Mouse (Mus musculus) adrenal gland, adult 2 months (tissue): ENCODE results near the gene Unc13b. TPM values are rescaled to one million over a fixed set of nuclear protein-coding genes. Genes with fewer than 3 reads are reported as not detected.
"Not testable (repeated sequence)": the region's sequence is repeated elsewhere in the genome, so short reads cannot be mapped to it uniquely, and the experiment has no call there.

ENCODE experiments used
- DNase-seq: peaks from one replicate; pipeline ENCODE4 v3.0.0; 2021
- polyA plus RNA-seq: library from polyadenylated mRNA; depleted of rRNA; stranded (reverse); fragments of >200 nt; gene quantifications from 2 replicates; pipeline ENCODE4 v1.2.3, GENCODE M21; 2012
- total RNA-seq, 2 experiments: library from RNA; stranded (reverse); gene quantifications; 2 replicates each; pipeline ENCODE4 v1.2.3; 2021

Unc13b gene
- total and polyA plus RNA-seq, 3 experiments = 8.6 to 11.1 (median 10.6) TPM

GRCm38 (mm10) chr4:43091183-43091582 lies 32.4 kb downstream of the Unc13b start:
- DNase-seq = no peak

DNA sequence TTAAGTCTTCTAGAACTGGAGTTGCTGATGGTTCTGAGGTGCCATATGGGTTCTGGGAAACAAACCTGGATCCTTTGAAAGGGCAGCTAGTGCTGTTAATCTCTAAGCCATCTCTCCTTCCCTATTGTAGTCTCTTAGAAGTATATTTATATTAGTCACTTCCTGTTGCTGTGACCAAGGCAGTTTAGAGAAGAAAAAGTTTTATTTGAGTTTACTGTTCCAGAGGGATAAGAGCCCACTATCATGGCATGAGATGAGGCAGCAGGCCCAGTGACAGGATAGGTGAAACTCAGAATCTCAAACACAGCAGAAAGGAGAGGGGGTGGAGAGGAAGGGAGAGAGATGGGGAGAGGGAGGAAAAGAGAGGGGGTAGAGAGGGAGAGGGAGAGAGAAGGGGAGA lies 54.7 kb downstream of the Unc13b start:
- no peak for DNase-seq

GRCm38 (mm10) chr4:43114512-43114911 lies 55.8 kb downstream of the Unc13b start:
- DNase-seq = no peak

DNA sequence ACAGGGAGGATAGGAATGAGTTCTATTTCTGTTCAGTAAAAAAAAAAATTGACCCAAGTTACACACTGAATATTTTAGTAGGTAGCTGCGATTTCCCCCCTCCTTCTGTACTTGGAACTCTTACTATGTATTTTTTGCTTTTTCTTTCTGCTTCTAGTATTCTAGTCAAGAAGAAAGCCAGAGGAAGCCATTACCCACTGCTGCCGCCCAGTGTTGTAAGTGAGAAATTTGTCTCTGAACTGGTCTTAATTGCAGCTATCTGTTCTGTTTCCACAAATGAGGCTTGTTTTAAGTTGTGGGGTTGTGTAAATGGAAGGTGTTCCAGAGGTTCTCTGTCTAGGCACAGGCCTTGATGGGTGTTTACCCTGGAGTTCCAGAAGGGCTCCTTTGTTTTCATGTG lies 56.2 kb downstream of the Unc13b start:
- DNase-seq = peak; percentile 42

DNA sequence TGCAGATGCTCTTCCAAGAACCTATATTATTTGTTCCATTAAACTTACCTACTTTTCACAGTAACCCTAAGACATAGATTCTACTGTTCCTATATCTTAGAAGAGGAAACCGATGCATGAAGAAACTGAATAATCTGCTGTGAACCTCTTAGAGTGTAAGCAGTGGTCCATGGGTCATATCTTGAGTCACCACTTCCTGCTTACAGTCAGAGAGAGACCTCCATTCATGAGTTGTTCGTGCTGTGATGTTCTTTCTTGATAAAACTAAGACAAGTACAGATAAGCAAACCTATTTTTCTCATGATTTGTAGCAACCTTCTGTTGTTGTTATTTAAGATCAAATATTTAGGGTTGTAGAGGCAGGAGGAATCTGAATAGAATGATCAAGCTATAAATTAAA lies 57.5 kb downstream of the Unc13b start:
- DNase-seq = no peak

DNA sequence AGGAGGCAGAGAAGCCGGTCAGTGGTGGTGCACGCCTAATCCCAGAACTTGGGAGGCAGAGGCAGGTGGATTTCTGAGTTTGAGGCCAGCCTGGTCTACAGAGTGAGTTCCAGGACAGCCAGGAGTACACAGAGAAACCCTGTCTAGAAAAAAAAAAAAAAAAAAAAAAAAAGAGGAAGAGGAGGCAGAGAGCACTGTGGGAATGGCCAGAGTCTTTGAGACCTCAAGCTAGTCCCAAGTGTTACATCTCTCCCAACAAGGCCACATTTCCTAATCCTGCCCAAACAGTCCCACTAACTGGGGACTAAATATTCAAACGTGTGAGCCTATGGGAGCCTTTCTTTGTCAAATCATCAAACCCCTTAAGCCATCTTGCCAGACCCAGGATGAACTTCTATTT lies 71.0 kb downstream of the Unc13b start:
- no peak for DNase-seq

DNA sequence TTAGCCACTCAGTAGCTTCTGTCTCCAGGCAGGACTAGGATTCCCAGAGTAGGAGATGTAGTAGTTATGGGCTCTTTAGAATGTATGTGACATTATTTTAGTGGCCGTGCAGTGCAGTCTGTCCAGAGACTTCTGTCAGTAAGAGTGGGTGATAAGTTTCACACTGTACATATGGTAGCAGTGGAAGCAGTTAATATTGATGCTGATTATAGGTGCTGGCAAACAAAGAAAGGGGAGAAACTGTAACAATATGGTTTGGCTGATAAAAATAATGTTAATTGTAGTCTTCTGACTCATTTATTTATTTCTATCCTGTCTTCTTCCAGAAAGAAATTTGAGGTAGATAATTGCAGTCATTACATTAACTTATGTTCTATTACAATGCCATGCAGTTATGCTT lies 83.9 kb downstream of the Unc13b start:
- no peak for DNase-seq

DNA sequence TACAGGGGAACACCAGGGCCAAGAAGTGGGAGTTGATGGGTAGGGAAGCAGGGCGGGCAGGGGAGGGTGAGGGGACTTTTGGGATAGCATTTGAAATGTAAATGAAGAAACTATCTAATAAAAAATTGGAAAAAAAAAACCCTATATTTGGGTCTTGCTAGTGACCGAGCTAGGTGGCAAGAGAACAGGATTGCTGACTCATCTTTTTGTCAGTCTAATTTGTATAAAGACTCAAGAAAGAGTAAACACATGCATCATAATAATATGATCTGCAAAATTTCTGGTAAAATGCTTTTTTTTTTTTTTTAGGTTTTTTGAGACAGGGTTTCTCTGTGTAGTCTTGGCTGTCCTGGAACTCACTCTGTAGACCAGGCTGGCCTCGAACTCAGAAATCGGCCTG lies 93.7 kb downstream of the Unc13b start:
- not testable (repeated sequence) for DNase-seq

DNA sequence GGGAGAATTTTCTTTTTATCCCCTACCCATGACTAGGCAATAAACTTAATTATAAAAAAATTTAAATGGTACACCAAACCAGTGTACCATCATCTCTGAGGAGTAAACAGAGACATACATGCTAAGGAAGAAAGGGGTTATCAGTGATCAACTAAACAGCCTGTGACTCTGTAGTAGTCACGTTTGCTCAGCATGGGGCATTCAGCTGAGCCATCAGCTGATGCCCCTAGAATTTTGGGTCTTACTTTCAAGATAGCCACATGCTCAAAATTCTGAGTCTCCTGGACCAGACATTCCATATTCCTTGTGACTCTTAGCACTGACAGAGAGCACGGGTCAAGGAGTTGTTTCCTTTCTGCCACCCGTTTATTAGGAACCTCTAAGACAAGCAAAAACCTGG lies 101.3 kb downstream of the Unc13b start:
- no peak for DNase-seq

DNA sequence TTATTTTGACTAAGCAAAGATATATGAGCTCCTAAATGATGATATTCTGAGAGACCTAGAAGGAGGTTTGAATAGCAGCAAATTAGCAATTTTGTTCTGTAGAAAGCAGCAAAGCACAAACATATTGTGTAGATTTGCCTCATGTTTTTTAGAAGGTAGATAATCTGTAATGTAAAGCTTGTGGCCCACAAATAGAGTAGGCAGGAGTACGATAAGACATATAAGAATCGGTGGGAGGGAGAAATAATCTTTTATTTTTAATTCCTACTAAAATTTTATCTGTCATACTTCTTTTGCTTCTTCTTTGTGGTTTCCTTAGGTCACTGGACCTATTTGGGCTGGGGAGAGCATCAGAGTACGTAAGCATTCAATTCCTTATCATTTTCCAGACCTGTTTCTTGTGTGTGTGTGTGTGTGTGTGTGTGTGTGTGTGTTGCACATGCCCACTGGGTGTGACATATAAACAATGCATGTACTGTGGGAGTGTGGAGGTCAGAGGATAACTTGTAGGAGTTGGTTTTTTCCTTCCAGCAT lies 102.4 kb downstream of the Unc13b start:
- no peak for DNase-seq

- DNase-seq = no peak
Measured at GRCm38 (mm10) chr4:43163205-43163604, 104.5 kb downstream of the Unc13b start.

GRCm38 (mm10) chr4:43165403-43166005 lies 106.8 kb downstream of the Unc13b start:
- no peak for DNase-seq

GRCm38 (mm10) chr4:43170028-43170427 lies 111.3 kb downstream of the Unc13b start:
- DNase-seq = no peak

DNA sequence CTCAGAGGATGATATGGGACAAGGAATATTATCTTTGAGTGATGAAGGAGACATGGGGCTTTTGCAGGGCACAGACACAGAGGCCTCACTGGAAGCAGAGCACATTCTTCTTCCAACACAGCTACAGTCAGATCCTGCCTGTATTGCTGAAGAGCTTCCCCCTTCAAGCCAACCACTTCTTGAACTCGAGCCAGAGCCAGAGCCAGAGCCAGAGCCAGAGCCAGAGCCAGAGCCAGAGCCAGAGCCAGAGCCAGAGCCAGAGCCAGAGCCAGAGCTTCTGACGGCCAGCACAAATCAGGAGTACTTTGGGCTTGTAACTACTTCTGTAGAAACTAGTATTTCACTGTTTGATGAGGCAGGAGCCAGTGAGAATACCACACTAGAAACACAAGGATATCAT lies 118.4 kb downstream of the Unc13b start:
- peak; percentile 54 for DNase-seq

DNA sequence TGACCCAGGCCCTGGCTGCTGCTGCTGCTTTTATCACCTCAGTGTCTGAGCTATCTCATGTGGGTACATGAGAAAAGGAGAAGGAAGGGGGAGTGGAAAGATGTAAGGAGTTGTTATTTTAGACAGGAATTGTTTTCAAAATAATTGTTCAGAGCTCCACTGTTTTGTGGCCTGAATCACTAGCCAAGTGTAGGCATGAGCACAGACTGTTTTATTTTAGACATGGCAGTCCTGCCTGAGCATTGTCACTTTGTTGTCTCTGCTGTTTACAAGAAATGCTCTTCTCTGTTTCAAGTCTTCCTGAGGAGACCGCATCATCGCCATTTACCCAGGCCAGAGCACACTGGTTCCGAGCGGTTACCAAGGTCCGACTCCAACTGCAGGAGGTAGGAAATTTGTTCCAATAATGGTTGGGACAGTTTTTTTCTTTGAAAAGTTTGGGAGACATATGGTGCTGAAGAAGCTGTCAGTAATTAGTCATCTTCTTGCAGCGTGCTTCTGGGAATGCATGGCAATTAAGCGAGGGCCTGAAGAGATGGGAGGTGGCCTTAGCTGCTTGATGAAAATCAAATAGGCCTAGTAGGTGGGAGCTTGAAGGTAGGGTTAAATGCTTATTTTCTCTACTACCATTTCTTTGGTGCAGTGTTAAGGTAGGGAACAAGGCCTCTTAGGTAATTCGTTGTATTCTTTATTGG lies 123.9 kb downstream of the Unc13b start:
- DNase-seq = no peak

- no peak for DNase-seq
Measured at GRCm38 (mm10) chr4:43187439-43187838, 128.7 kb downstream of the Unc13b start.

DNA sequence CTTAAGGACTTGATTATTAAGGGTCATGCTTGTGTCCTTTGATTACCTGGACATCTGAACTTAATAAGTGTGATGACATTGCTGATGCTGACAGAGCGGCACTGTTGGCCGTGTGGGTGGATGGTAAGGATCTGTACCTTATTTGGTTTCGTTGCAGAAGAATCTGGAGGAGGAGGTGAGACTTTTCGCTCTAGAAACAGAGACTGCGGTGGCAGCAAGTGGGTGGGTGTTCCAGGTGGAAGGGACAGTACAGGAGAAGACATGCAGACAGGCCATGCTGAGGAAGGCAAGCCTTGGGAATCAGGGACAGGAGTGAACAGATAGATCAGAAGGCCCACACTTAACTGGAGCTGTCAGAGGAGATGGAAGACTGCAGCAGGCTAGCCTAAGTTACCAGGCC lies 130.6 kb downstream of the Unc13b start:
- DNase-seq = no peak

GRCm38 (mm10) chr4:43204946-43205345 lies 146.2 kb downstream of the Unc13b start:
- no peak for DNase-seq

GRCm38 (mm10) chr4:43205571-43205970 lies 146.8 kb downstream of the Unc13b start:
- no peak for DNase-seq

DNA sequence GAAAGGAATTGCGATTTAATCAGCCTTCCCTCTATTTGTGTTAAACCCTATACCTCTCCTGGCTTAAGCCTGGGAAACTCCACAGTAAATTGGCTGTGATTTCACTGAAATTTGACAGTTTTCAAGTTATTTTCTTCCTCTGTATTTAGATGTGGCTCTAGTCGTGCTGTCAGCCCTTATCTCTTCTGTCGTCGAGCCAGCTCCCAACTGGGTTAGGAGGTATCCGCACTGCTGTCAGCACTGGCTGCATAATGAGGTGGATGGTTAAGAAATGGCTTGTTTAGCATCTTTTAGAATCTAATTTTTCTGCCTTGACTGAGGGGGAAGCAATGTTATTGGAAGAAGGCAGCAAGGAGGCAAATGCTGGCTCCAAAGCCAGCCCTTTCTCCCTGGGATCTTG lies 148.2 kb downstream of the Unc13b start:
- DNase-seq = no peak

DNA sequence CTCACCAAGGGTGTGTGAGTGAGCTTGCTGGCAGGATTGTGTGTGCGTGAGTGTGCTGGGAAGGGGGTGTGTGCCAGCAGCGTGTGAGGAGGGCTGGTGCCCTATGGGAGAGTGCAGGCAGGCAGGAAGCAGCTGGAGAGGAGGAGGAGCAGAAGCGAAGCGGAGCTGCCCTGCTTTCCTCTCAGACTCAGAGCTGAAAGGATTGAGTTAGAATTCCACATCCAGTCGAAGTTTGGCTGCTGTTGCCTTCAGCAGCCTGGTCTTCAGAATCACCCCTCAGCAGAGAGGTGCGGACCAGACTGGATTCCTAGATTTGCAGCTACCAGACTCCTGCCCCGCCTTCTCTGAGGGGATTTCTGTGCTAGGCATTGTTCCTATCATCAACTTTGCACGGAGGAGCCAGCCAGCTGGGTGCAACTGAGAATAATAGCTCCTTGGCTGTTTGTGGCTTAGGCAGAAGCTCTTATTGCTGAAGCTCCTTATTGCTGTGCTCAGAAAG lies 150.4 kb downstream of the Unc13b start:
- DNase-seq = peak; percentile 3

DNA sequence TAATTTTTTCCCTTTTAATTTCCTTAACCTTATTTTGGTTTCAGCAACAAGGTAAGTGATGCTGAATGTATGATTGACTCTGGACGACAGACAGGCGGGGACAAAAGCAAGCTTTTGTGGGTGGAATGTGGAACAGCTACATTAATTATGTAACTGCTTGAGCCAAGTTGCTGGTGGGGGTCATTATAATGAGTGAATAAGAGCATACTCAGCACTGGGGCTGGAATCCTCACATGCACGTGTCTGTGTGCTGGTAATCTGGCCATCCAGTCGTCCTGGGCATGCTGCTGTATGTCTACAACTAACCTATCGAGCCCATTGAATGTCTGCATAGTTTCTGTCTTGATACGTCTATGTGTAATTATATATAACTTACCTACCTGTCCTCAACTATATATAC lies 150.9 kb downstream of the Unc13b start:
- DNase-seq = no peak

GRCm38 (mm10) chr4:43216491-43216890 lies 157.7 kb downstream of the Unc13b start:
- no peak for DNase-seq

DNA sequence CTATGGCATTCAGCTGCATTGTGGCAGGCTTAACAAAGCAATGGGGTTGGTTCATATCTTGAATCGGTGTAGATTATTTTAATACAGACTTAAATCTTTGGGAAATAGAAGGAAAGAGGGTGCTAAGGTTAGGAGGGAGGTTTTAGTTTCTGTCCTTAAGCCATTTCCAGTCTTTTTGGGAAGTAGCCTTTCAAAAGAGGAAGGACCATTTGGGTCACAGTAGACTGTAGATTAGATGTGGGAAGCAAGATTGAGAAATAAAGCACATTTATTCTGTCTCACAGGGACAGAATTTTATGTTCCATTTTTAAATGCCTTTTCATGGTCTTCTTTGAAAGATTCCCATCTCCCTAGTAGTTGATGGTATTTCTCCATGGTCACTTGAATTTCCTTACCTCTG lies 159.2 kb downstream of the Unc13b start:
- no peak for DNase-seq
